Mouse (Mus musculus) v-Abl transformed pro-B cells (cell line): Measurements from ENCODE around the gene Kctd19.

Experiments used
- in situ Hi-C, 2 experiments: fragments of 400-800 bp; cut with MboI; formaldehyde crosslinking; loops; one replicate each; pipeline ENCODE4 v1.15.1; 2025; ENCODE audit not compliant: unreplicated experiment in 2 of 2

Kctd19 gene

GRCm38 (mm10) chr8:105367107-105367506 is 46.2 kb downstream of the Kctd19 start:
- in situ Hi-C loops: no loop called here

- in situ Hi-C loops: no loop called here
Observed at GRCm38 (mm10) chr8:105361751-105362702, 51.3 kb downstream of the Kctd19 start.

- in situ Hi-C loops: no loop called here
Observed at GRCm38 (mm10) chr8:105359646-105360045, 53.7 kb downstream of the Kctd19 start.

- in situ Hi-C loops: no loop called here
Observed at GRCm38 (mm10) chr8:105359208-105359607, 54.1 kb downstream of the Kctd19 start.

GRCm38 (mm10) chr8:105356681-105357080 is 56.6 kb downstream of the Kctd19 start:
- in situ Hi-C loops: no loop called here

GRCm38 (mm10) chr8:105355179-105356024 is 57.9 kb downstream of the Kctd19 start:
- in situ Hi-C loops: no loop called here

GRCm38 (mm10) chr8:105354549-105354948 is 58.8 kb downstream of the Kctd19 start:
- in situ Hi-C loops: no loop called here

- in situ Hi-C loops: no loop called here
Observed at GRCm38 (mm10) chr8:105353583-105354135, 59.6 kb downstream of the Kctd19 start.

GRCm38 (mm10) chr8:105350186-105350585 is 63.1 kb downstream of the Kctd19 start:
- in situ Hi-C loops: no loop called here

GRCm38 (mm10) chr8:105349096-105349771 is 64.1 kb downstream of the Kctd19 start:
- in situ Hi-C loops: loop anchor here (5.0 to 25.0 kb wide), 2 partner anchors 57 to 813 kb away; partner anchors contain the start of genes Pla2g15 (in 1 of the 2) and Slc7a6 (in 1 of the 2)

- in situ Hi-C loops: loop anchor here (5.0 to 25.0 kb wide), 2 partner anchors 56 to 814 kb away; partner anchors contain the start of genes Pla2g15 (in 1 of the 2) and Slc7a6 (in 1 of the 2)
Observed at GRCm38 (mm10) chr8:105348450-105349095, 64.7 kb downstream of the Kctd19 start, which contains the start of gene Slc9a5. TSS of gene Slc9a5 (plus strand) at chr8:105348843.

- in situ Hi-C loops: loop anchor here (5.0 to 25.0 kb wide), 2 partner anchors 55 to 815 kb away; partner anchors contain the start of genes Pla2g15 (in 1 of the 2) and Slc7a6 (in 1 of the 2)
Observed at GRCm38 (mm10) chr8:105347428-105348221, 65.7 kb downstream of the Kctd19 start, which contains the start of gene Fhod1. TSS of gene Fhod1 (minus strand) at chr8:105347953.

GRCm38 (mm10) chr8:105346611-105347427 is 66.5 kb downstream of the Kctd19 start:
- in situ Hi-C loops: loop anchor here (5.0 to 25.0 kb wide), 2 partner anchors 55 to 815 kb away; partner anchors contain the start of genes Pla2g15 (in 1 of the 2) and Slc7a6 (in 1 of the 2)

- in situ Hi-C loops: loop anchor here (5.0 to 25.0 kb wide), 2 partner anchors 53 to 817 kb away; partner anchors contain the start of genes Pla2g15 (in 1 of the 2) and Slc7a6 (in 1 of the 2)
Observed at GRCm38 (mm10) chr8:105345061-105345975, 68.0 kb downstream of the Kctd19 start.

- in situ Hi-C loops: loop anchor here in 1 of 2 experiments (25.0 kb wide), 1 partner anchor 818 kb away; the partner anchor contains the start of genes Pla2g15 and Slc7a6
Observed at GRCm38 (mm10) chr8:105343791-105344574, 69.3 kb downstream of the Kctd19 start.
